Mouse (Mus musculus) myocyte (in vitro differentiated cells): ENCODE results near the gene Igf2bp3.

Source experiments
- CEBPB ChIP-seq: IDR thresholded peaks from 2 replicates; pipeline ENCODE4 v1.6.1; 2011; ENCODE audit warnings: mild to moderate bottlenecking, moderate library complexity; ENCODE audit not compliant: poor library complexity, insufficient read depth, severe bottlenecking
- E2F4 ChIP-seq: IDR thresholded peaks from one replicate; pipeline ENCODE4 v1.6.1; 2011; ENCODE audit warnings: mild to moderate bottlenecking, control low read depth, moderate library complexity; ENCODE audit not compliant: insufficient read depth
- MAX ChIP-seq: IDR thresholded peaks from one replicate; pipeline ENCODE4 v1.6.1; 2011; ENCODE audit warnings: low read depth, mild to moderate bottlenecking, control low read depth
- MYOG ChIP-seq, 3 experiments: IDR thresholded peaks; one replicate each; pipeline ENCODE4 v1.6.1; 2011; ENCODE audit warnings: control low read depth in 2 of 3, low read depth in 2 of 3, mild to moderate bottlenecking in 2 of 3; ENCODE audit not compliant: insufficient read length in 2 of 3, control insufficient read depth in 1 of 3, insufficient read depth in 1 of 3
- POLR2A ChIP-seq: IDR thresholded peaks from one replicate; pipeline ENCODE4 v1.6.1; 2011; ENCODE audit warnings: low read depth, mild to moderate bottlenecking, control low read depth, moderate library complexity; ENCODE audit not compliant: insufficient read length
- TCF12 ChIP-seq: IDR thresholded peaks from one replicate; pipeline ENCODE4 v1.6.1; 2011; ENCODE audit warnings: mild to moderate bottlenecking, control low read depth; ENCODE audit not compliant: poor library complexity, insufficient read depth, severe bottlenecking
- USF1 ChIP-seq: IDR thresholded peaks from one replicate; pipeline ENCODE4 v1.6.1; 2011; ENCODE audit warnings: low read depth, mild to moderate bottlenecking, control low read depth, moderate library complexity

GRCm38 (mm10) chr6:49037268-49037662 lies 177.5 kb downstream of the Igf2bp3 start:
- no peak for TF ChIP-seq POLR2A
- no peak for TF ChIP-seq TCF12
- TF ChIP-seq MAX: no peak
- TF ChIP-seq E2F4: no peak
- TF ChIP-seq USF1: no peak
- no peak for TF ChIP-seq CEBPB
- no peak for TF ChIP-seq MYOG (IDR thresholded peaks at IDR 0.05; ENCODE audit: control insufficient read depth in 1 of 3, insufficient read depth in 1 of 3, insufficient read length in 2 of 3, low read depth in 2 of 3)
